Mouse (Mus musculus) MEL (cell line): ENCODE measurements around the gene Nr5a1. TPM values are rescaled to one million over a fixed set of nuclear protein-coding genes. Genes with fewer than 3 reads are reported as not detected.

Experiments used
- DNase-seq: peaks from one replicate; pipeline ENCODE4 v3.0.0; 2011; ENCODE audit warnings: low read depth, low spot score
- H3K27ac ChIP-seq: 2 replicates; pipeline ENCODE4 v1.5.1; 2012; ENCODE audit warnings: low read depth, mild to moderate bottlenecking, control low read depth, low read length, moderate library complexity; ENCODE audit not compliant: control insufficient read depth
- H3K27me3 ChIP-seq, 2 experiments: fragments of 150-350 bp in 1 of 2; sonication (generic) in 1 of 2; 2 replicates each; pipeline ENCODE4 v1.6.1; 2012; ENCODE audit warnings: low read length in 2 of 2, mild to moderate bottlenecking in 2 of 2, improper control_type of control experiment in 1 of 2, moderate library complexity in 1 of 2; ENCODE audit not compliant: insufficient read depth in 2 of 2, control insufficient read depth in 1 of 2
- H3K36me3 ChIP-seq, 2 experiments: 2 replicates each; pipeline ENCODE4 v1.6.1; 2012 to 2014; ENCODE audit warnings: low read length in 2 of 2, improper control_type of control experiment in 1 of 2, inconsistent platforms in 1 of 2, mild to moderate bottlenecking in 1 of 2; ENCODE audit not compliant: insufficient read depth in 2 of 2, control insufficient read depth in 1 of 2
- H3K4me1 ChIP-seq, 2 experiments: fragments of 150-350 bp in 1 of 2; sonication (generic) in 1 of 2; 2 replicates each; pipeline ENCODE4 v1.6.1; 2012; ENCODE audit warnings: low read length in 2 of 2, improper control_type of control experiment in 1 of 2, mild to moderate bottlenecking in 1 of 2; ENCODE audit not compliant: insufficient read depth in 2 of 2, control insufficient read depth in 1 of 2
- H3K4me3 ChIP-seq, 2 experiments: fragments of 150-350 bp in 1 of 2; sonication (generic) in 1 of 2; 2 replicates each; pipeline ENCODE4 v1.5.1; 2012; ENCODE audit warnings: low read depth in 2 of 2, low read length in 2 of 2, mild to moderate bottlenecking in 2 of 2, moderate library complexity in 2 of 2, control low read depth in 1 of 2, improper control_type of control experiment in 1 of 2; ENCODE audit not compliant: control insufficient read depth in 1 of 2, insufficient read depth in 1 of 2
- H3K79me2 ChIP-seq: 2 replicates; pipeline ENCODE4 v1.6.1; 2012; ENCODE audit warnings: mild to moderate bottlenecking, low read length, moderate library complexity; ENCODE audit not compliant: control insufficient read depth, poor library complexity, insufficient read depth
- H3K9ac ChIP-seq: 2 replicates; pipeline ENCODE4 v1.6.1; 2012; ENCODE audit warnings: low read depth, mild to moderate bottlenecking, control low read depth, low read length, moderate library complexity; ENCODE audit not compliant: control insufficient read depth, poor library complexity, severe bottlenecking
- H3K9me3 ChIP-seq: fragments of 150-350 bp; sonication (generic); replicated peaks from 2 replicates; pipeline ENCODE4 v1.6.1; 2012; ENCODE audit warnings: mild to moderate bottlenecking, low read length, improper control_type of control experiment, moderate library complexity; ENCODE audit not compliant: insufficient read depth
- BHLHE40 ChIP-seq: IDR thresholded peaks from 2 replicates; pipeline ENCODE4 v1.6.1; 2012; ENCODE audit warnings: low read depth, mild to moderate bottlenecking, inconsistent platforms, low read length, improper control_type of control experiment, borderline replicate concordance
- CHD1 ChIP-seq: IDR thresholded peaks from 2 replicates; pipeline ENCODE4 v1.6.1; 2012; ENCODE audit warnings: low read depth, mild to moderate bottlenecking, inconsistent platforms, low read length, improper control_type of control experiment
- ELF1 ChIP-seq: IDR thresholded peaks from 2 replicates; pipeline ENCODE4 v1.6.1; 2014; ENCODE audit warnings: low read depth, mild to moderate bottlenecking, inconsistent platforms, low read length, improper control_type of control experiment, moderate library complexity
- ETS1 ChIP-seq: IDR thresholded peaks from 2 replicates; pipeline ENCODE4 v1.6.1; 2012; ENCODE audit warnings: low read depth, mild to moderate bottlenecking, inconsistent platforms, low read length, improper control_type of control experiment, moderate library complexity
- GATA1 ChIP-seq: IDR thresholded peaks from 2 replicates; pipeline ENCODE4 v1.6.1; 2011; ENCODE audit warnings: low read depth, low read length, improper control_type of control experiment
- JUND ChIP-seq: IDR thresholded peaks from 2 replicates; pipeline ENCODE4 v1.6.1; 2011; ENCODE audit warnings: low read depth, mild to moderate bottlenecking, improper control_type of control experiment, low read length
- KAT2A ChIP-seq: conservative IDR thresholded peaks from 2 replicates; pipeline ENCODE4 v1.6.1; 2012; ENCODE audit warnings: low read depth, low read length, improper control_type of control experiment, inconsistent platforms
- MYB ChIP-seq: IDR thresholded peaks from 2 replicates; pipeline ENCODE4 v1.6.1; 2011; ENCODE audit warnings: mild to moderate bottlenecking, low read depth, low read length, improper control_type of control experiment
- MYC ChIP-seq: IDR thresholded peaks from 2 replicates; pipeline ENCODE4 v1.6.1; 2011; ENCODE audit warnings: low read depth, mild to moderate bottlenecking, low read length, improper control_type of control experiment, moderate library complexity
- NELFE ChIP-seq: IDR thresholded peaks from 2 replicates; pipeline ENCODE4 v1.6.1; 2011; ENCODE audit warnings: low read depth, low read length, improper control_type of control experiment
- POLR2AphosphoS2 ChIP-seq: IDR thresholded peaks from 2 replicates; pipeline ENCODE4 v1.6.1; 2011; ENCODE audit warnings: low read length, improper control_type of control experiment
- SIN3A ChIP-seq: IDR thresholded peaks from 2 replicates; pipeline ENCODE4 v1.6.1; 2012; ENCODE audit warnings: low read length, improper control_type of control experiment, inconsistent platforms
- SMC3 ChIP-seq: IDR thresholded peaks from 2 replicates; pipeline ENCODE4 v1.6.1; 2011; ENCODE audit warnings: low read depth, low read length, improper control_type of control experiment
- TBP ChIP-seq: IDR thresholded peaks from 2 replicates; pipeline ENCODE4 v1.8.0; 2011; ENCODE audit warnings: low read depth, low read length, improper control_type of control experiment
- TCF12 ChIP-seq: IDR thresholded peaks from 2 replicates; pipeline ENCODE4 v1.6.1; 2014; ENCODE audit warnings: low read depth, mild to moderate bottlenecking, inconsistent platforms, low read length, improper control_type of control experiment, moderate library complexity
- USF1 ChIP-seq: IDR thresholded peaks from 2 replicates; pipeline ENCODE4 v1.6.1; 2014; ENCODE audit warnings: low read depth, mild to moderate bottlenecking, inconsistent platforms, low read length, improper control_type of control experiment, moderate library complexity
- ZKSCAN1 ChIP-seq: IDR thresholded peaks from 2 replicates; pipeline ENCODE4 v1.6.1; 2012; ENCODE audit warnings: low read depth, mild to moderate bottlenecking, inconsistent platforms, low read length, improper control_type of control experiment, moderate library complexity
- polyA plus RNA-seq, 2 experiments: library from polyadenylated mRNA; stranded (reverse) in 1 of 2; unstranded in 1 of 2; fragments of >175 nt in 1 of 2; fragments of >200 nt in 1 of 2; gene quantifications; 2 replicates each; pipeline versions ENCODE4 v1.2.1 to v1.2.4; 2012; ENCODE audit warnings: low replicate concordance in 2 of 2, low read depth in 1 of 2; ENCODE audit not compliant: insufficient read length in 2 of 2, insufficient read depth in 1 of 2, missing spikeins in 1 of 2
- total RNA-seq: library from RNA; depleted of rRNA; stranded (reverse); fragments of 300-350 nt; gene quantifications from 2 replicates; pipeline ENCODE4 v1.2.3, GENCODE M21; 2012

Gene Nr5a1
- total and polyA plus RNA-seq, 3 experiments: not detected

DNA sequence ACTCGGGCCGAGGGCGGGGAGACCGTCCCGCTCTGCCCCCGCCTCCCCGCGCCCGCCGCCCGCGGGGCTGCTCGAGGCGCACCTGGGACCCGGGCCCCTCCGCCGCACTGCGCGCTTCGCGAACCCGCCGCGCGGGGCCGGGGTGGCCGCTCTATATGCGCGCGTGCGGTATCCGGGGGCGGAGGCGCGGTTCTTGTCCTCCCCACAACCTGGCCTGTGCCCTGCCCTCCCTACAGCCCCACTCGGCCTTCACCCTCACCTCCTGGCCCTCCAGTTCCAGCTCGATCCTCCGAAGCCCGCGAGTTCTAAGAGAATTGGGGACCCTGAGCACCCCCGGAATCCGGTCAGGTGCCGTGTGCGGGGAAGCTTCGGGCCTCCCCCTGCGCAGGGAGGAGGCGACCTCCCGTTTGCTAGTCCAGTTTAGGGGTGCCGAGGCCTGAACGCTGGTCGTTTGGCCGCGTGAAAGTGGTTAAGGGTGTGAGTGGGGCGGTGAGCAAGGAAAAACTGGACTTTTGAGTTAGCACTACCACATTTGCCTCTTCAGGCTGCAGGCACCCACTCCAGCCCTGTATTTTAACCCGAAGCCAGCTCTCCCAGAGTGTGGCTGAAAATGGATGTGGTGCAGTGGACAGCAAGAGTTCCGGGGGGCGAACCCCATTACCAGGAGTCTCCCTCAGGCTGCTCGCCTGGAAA, 2.1 kb downstream of the Nr5a1 start:
- no peaks in the 10 kb centered on the region for H3K27me3 ChIP-seq
- H3K79me2 ChIP-seq: no peaks in the 10 kb centered on the region
- no peak overlapping the region for H3K4me3 ChIP-seq
- no peaks in the 10 kb centered on the region for H3K9me3 ChIP-seq
- no peaks in the 10 kb centered on the region for H3K4me1 ChIP-seq
- no peaks in the 10 kb centered on the region for H3K36me3 ChIP-seq
- TF ChIP-seq SMC3 (no peak), GATA1 (no peak)
- H3K27ac ChIP-seq: no peak overlapping the region
- H3K9ac ChIP-seq: no peak overlapping the region
- DNase-seq: no peak

DNA sequence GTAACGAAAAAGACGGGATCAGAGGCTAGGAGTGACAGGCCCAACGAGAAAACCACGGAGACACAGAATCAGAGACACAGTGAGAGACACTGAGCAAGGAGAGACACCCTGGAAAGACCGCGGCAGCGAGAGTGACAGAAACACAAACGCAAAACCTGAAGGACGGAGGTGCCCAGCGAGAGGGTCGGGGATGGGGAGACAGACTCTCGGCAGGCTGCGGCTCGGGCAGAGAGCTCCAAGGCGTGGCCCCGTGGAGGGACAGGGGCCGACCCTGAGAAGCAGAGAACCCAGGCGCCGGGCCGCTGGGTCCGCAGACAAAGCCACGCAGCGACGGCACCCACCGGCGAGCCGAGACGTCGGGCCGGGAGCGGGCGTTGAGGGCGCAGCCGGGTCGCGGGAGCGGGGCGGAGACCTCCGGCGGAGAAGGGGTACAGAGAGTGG, 2.9 kb downstream of the Nr5a1 start:
- Histone ChIP-seq H3K27me3 (no peaks in the 10 kb centered on the region), H3K9me3 (no peaks in the 10 kb centered on the region), H3K4me3 (no peak overlapping the region), H3K9ac (no peak overlapping the region), H3K27ac (no peak overlapping the region), H3K4me1 (no peaks in the 10 kb centered on the region), H3K36me3 (no peaks in the 10 kb centered on the region), H3K79me2 (no peaks in the 10 kb centered on the region)
- no peak for DNase-seq
- no peak for TF ChIP-seq USF1
- no peak for TF ChIP-seq ETS1
- no peak for TF ChIP-seq MYB
- TF ChIP-seq BHLHE40: no peak
- no peak for TF ChIP-seq CHD1
- no peak for TF ChIP-seq TBP
- TF ChIP-seq KAT2A: no peak
- no peak for TF ChIP-seq TCF12
- no peak for TF ChIP-seq GATA1
- no peak for TF ChIP-seq SIN3A
- no peak for TF ChIP-seq NELFE
- TF ChIP-seq POLR2AphosphoS2: no peak
- no peak for TF ChIP-seq MYC
- no peak for TF ChIP-seq ZKSCAN1
- TF ChIP-seq JUND: no peak
- no peak for TF ChIP-seq ELF1
